Mouse (Mus musculus) embryo, embryonic 11 days (tissue): ENCODE results near the gene Igsf9.

Experiments used
- DNase-seq: peaks from one replicate; pipeline ENCODE4 v3.0.0-alpha.2; 2015

Igsf9 gene

DNA sequence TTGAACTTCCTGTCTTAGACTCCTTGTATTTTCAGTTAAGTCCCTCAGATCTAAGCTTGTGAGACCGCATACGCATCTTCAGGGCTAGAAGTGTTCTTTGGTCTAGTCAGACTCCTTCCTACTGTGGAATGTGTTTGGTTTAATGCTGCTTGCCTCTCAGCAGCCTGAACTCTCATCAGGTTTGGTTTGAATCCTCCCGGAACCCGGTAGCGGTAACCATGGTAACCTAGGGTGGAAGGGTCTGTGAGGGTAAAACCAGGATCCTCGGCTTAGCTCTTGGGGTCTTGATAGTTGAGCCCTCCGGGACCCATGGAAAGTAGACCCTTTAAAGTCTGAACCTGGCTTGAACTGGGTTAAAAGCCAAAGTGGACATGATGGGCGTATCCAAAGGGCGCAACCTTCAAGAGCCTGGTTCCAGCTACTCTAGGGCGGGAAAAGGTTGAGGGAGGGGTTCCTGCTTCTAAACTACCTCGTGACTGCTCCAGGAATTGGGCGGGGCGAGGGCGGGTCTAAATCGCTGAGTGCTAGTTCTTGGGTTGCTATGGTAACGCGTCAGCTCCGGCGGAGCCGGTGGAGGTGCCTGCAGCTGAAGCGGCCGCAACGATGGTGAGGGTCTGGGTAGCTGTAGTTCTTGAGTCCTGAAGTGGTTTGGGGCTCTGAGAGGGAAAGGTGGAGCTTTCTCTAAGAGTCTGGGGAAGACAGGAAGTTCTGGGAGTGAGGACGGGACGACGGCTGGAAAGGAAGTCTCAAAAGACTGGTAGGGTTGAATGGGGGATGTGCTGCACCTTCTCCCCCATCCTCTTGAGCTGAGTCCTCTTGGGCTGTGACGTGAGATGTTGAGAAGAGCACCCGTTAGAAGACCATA is 39.2 kb downstream of the Igsf9 start, which contains the start of gene Cfap45:
Gene Cfap45 (plus strand): TSS at position 226 of the 865 bp plus-strand sequence.
- DNase-seq: peak; percentile 97

DNA sequence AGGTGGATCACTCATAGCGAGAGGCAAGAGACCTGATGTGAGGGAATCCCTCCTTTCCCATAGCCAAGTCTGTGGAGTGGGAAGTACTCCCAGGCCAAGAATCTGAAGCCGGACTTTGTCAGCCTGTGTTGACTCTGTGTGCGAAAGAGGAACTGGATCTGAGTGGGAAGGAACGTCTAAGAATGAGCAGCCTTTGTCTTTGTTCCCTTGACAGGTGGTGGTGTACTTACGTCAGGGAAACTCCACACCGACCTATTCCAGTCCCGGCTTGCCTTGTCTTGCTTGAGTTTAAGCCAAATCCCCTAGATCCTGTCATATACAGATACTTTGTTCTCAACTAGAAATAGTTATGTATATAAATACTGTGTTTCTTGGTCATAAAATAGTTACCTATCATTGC is 40.9 kb downstream of the Igsf9 start:
- DNase-seq: no peak

DNA sequence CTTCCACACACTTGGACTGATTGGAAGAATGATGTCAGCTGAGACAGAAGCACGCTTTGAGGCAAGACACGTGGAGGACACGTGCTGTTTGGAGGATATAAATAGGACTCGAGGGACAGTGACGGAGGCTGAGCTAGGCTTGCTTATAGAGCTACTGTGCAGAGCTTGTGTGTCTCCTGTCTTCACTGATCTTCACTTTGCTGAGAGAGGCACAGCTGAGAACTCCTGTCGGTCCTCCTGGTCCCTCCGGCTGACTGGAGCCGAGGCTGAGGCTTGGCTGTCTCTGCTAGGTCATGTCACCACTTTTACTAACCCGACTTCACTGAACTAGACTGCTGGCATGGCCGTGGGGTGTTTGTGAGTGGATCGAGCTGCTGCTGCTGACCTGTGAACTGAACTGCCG is 42.1 kb downstream of the Igsf9 start:
- DNase-seq: no peak

DNA sequence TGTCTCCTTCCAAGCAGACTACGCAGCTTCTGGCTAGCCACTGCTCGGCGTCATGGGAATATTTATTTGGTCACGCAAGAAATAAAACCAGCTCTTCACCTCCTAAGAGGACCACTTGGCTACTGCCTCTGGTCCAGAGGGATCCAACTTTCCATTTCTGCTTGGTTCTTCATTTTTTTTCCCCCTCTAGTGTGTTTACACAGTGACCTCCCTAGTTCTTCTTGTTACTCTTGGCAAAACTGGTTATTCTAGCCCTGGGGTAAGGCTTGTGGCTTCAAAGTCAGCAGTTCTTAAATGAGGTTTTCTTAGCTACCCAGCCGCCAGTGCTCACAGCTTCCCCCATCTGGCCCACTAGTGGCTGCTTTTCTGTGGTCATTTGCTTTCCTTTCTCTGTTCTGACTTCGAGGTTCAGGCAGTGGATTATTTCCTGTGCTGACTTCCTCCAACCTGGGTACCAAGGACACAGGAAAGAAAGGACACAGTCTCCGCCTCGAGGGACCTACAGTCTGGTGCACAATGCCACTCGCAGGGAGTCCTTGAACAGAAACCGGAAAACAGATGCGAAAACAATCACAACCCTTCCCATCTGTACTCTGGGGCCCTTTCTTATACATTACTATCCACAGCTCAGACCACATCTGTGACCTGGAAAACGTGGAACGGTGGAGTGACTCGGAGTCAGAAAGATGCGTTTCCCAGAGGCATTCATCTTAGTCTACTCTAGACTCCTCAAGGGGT is 43.6 kb downstream of the Igsf9 start:
- peak; percentile 51 for DNase-seq

DNA sequence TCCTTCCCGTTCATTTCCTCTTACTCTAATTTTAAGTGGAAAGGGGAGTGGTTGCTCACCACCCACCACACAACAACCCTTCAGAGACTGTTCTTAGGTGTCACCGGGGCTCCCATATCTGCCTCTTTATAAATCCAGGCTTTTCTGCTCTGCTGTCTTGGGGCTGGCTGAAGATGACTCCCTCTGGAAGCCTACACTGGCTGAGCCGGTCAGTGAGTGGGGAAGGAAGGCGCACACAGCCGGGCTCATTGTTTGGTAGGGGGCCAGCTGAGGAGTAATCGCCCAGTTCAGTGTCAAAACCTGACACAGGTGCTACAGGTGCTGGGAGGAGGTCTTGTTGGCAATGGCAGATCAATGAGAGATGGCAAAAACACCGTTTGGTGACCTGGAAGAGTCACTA is 44.4 kb downstream of the Igsf9 start:
- no peak for DNase-seq

DNA sequence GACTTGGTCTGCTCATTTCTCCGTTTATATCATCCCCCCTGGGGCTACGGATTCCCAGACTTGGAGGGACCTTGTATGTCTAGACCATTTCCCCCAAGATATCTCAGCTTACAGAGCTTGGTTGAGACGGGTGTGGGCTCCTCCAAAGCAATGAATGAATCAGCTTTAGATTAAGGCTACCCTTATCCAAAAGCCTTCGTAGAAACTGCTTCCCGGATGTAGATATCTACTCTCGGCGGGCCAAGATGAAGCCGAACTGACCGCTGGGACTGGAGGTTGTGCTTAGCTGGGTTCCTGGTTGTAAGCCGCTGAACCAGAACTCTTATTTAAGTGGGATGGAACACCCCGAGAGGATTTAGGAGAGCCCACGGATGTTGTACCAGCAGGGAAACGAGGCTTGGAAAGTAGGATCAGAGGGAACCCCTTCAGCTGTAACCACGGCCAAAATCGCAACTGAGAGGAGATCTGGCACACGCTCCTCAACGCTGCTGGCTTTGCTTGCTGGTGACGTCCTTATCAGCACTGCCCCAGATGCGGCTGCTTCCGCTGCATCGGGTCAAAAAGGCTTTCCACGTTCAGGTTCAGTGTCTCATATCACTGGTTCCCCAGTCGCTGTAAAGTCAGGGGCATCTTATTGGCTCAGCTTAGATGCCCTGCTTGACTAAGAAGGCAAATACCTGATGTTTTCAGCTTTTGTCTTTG is 44.9 kb downstream of the Igsf9 start:
- no peak for DNase-seq

DNA sequence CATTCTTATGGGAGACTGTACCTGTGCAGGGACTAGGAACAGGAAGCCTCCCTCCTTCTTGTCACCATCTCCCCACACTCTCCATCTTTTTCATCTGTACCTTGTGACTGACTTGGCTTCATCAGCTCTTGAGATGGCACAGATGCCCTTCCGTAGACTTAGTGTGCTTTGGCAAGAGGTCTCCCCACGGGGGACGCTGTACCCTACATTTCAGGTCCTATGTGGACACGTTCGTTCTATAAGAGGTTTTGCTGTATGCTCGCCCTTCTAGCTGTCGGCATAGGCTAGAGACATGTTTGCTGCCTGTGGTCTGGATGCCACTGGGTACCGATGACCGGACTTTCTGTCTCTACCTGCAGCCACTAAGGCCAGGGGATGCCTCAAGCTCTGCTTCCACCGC is 45.8 kb downstream of the Igsf9 start:
- no peak for DNase-seq

DNA sequence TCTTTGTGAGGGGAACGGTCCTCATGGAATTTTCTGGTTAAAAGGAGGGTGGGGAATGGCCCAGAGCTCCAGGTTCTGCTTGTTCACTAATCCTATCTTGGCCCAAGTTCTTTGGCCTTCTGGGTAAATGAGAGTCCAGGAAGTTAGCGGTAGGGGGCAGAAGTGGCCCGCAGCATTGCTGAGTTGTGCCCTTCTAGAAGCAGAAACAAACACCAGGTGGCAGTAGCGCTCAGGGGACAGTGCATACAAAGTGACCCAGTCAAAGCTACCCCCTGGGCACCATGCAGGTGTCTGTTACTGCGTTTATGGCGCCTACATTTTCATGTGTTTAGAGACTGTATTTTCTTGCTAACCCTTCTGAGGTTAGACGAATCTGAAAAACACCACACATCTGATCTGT is 47.1 kb downstream of the Igsf9 start:
- peak; percentile 92 for DNase-seq

DNA sequence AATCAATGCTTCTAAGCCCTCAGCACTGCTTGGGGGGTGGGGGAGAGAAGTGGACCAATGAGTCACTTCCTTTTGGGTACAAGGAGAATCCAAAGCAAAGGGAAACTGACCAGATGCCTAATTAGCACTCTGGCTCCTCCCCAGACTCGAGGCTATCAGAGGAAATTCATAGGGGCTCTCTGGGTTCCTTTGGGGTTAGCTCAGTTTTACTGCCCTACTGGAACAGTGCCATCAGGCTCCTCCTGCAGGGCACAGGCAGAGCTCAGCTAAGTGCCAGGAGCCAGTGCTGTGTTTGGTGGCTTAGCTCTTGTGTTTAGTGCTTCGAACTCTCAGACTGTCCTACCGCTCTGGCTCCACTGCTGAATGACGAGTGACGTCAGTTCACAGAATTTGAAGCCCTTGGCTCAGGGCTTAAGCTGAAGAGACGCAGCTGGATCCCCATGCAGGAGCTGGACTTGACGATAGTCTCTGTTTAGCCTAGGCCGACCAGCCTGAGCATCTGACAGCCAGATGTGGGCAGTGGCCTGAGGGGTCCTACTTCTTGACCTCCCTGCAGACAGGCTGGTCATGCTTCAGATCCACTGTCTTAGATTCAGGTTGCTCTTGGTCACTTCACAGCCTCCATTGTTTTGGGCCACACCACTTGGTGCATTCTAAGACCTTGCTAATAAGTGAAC is 49.1 kb downstream of the Igsf9 start:
- peak; percentile 64 for DNase-seq

DNA sequence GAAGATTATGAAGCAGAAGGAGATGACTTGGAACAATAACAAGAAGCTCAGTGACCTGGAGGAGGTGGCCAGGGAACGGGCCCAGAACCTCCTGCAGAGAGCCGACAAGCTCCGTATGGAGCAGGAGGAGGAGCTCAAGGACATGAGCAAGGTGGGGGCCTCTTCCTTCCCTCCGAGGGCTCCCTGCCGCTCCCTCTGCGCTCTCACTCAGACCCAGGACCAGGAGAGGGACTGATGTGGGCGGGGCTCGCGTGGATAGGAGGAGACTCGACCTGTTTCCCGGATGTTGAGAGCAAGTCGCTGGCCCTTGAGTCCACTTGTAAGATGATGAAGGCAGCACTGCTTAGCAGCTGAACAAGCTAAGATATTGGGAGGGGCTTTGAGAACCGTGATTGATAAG is 51.0 kb downstream of the Igsf9 start:
- peak; percentile 81 for DNase-seq

DNA sequence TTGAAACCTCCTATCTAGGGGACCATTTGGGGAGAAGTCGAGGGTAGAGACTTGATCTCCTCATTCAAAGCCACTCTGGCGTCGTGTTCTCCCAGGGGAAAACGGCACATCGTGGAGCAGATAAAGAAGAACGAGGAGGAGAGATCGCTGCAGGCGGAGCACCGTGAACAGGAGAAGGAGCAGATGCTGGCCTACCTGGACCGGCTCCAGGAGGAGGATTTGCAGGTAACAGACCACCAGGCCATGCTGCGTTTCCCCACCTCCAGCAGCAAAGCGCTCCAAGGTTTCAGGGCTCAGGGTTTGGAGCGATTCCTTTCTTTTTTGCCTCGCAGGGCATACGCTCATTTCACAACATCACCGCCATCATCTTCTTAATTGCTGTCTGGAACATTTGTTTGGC is 53.5 kb downstream of the Igsf9 start:
- no peak for DNase-seq

DNA sequence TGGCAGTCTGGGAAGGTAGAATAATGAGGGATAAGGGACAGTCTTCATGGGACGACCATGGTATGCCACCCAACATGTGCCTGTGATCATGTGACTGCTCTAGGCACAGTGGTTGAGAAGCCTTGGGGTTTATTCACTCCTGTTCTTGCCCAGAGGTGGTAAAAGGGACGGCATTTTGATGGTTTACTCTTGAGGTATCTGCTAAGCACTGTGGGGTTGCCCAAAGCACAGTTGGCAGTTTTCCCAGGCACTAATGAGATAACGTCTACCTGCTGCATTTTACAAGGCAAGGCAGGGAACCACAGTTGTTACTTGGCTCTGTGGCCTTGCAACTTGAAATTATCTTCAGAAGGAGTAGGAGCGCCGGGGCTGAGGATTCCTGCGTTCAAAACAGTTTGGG is 58.2 kb downstream of the Igsf9 start:
- DNase-seq: no peak

DNA sequence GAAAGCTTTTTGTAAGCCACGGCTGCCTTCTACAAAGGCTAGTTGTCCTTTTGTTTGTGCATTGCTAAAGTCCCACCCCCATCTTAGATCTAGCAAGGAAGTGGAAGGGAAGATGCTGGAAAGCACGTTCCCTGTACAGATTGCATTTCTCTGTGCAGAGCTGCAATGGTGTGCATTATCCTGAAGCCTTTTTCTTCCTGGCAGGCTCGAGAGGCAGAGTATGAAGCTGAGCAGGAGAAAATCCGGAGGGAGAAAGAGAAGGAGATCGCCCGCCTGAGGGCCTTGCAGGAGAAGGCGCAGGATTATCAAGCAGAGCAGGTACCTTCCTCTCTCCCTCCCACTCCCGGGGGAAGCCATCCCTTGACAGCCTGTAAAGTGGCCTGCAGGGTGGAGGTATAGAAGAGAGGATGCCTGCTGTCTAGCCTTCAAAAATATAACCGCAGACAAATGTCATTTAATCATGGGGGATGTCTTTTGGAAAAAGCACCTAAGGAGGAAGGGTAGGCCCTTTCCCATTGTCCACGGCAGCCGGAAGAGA is 58.8 kb downstream of the Igsf9 start:
- DNase-seq: no peak

DNA sequence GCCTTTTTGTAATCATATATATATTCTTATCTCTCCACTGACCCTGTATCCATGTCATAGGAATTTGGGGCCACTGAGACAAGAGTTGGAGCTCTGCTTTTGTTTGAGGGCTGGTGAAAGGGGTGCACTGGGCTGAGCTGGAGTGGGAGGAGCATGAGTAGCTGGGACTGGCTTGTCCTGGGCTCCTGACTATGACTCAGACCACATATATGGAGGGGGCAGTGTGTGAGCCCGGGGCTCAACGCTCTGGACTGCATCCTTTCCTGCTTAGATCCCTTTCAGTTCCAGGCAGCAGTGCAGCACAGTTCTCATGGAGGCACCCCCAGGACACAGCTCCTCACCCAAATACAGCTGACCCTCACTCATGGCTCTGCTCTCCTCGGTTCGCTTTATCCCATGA is 64.5 kb downstream of the Igsf9 start:
- DNase-seq: no peak
